Mouse (Mus musculus) ES-Bruce4 (cell line): ENCODE measurements around the gene Cntn5.

Source experiments
- EP300 ChIP-seq: IDR thresholded peaks from 2 replicates; pipeline ENCODE4 v1.6.1; 2011; ENCODE audit warnings: low read depth, low read length; ENCODE audit not compliant: insufficient read depth
- POLR2A ChIP-seq: IDR thresholded peaks from one replicate; pipeline ENCODE4 v1.8.1; 2011; ENCODE audit warnings: low read length; ENCODE audit not compliant: insufficient read depth

DNA sequence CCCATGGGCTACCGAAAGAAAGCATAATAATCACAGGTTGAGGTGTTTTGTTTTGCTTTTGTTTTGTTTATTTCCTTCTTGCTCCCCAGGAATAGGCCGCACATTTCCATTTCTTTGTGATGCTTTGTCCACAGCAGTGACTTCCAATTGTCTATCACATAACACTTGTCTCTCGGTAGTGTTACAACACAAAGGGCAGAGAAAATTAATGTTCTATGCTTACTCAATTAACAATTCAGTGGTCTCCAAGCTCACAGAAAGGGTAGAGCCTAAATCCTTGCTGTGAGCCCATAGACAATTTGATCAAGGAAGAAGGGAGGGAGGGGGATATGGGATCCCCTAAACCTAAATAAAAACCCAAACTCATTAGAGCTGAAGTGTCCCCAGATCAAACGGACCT is 671.2 kb downstream of the Cntn5 start:
- no peak for TF ChIP-seq EP300
- TF ChIP-seq POLR2A: no peak
